Mouse (Mus musculus) forebrain, embryonic 11.5 days (tissue): Measurements from ENCODE around the gene Serpina5. TPM values are rescaled to one million over a fixed set of nuclear protein-coding genes. Genes with fewer than 3 reads are reported as not detected.
"Not testable (repeated sequence)": the region's sequence is repeated elsewhere in the genome, so short reads cannot be mapped to it uniquely, and the experiment has no call there.

Source experiments
- ATAC-seq: fragments of 200-750 bp; cut with Nextera tagmentation; replicated peaks from 2 replicates; pipeline ENCODE4 v1.8.0; 2017; ENCODE audit warnings: moderate TSS enrichment; ENCODE audit not compliant: low FRiP score
- DNase-seq: peaks from one replicate; pipeline ENCODE4 v3.0.0-alpha.2; 2017; ENCODE audit warnings: low spot score
- H3K27ac ChIP-seq: fragments of 300-500 bp; sonication (generic); 2 replicates; pipeline ENCODE4 v1.5.1; 2014; ENCODE audit warnings: low read depth, low read length
- H3K27me3 ChIP-seq: fragments of 300-500 bp; sonication (generic); 2 replicates; pipeline ENCODE4 v1.6.1; 2014; ENCODE audit warnings: mild to moderate bottlenecking, low read length, mixed read lengths; ENCODE audit not compliant: control insufficient read depth, insufficient read depth
- H3K36me3 ChIP-seq: fragments of 300-500 bp; sonication (generic); 2 replicates; pipeline ENCODE4 v1.6.1; 2014; ENCODE audit warnings: mild to moderate bottlenecking, low read length, moderate library complexity, mixed read lengths; ENCODE audit not compliant: control insufficient read depth, insufficient read depth
- H3K4me1 ChIP-seq: fragments of 300-500 bp; sonication (generic); replicated peaks from 2 replicates; pipeline ENCODE4 v1.6.1; 2014; ENCODE audit warnings: low read length, mixed read lengths; ENCODE audit not compliant: control insufficient read depth, insufficient read depth
- H3K4me2 ChIP-seq: fragments of 300-500 bp; sonication (generic); 2 replicates; pipeline ENCODE4 v1.6.1; 2014; ENCODE audit warnings: low read depth, mild to moderate bottlenecking, low read length, moderate library complexity, mixed read lengths; ENCODE audit not compliant: severe bottlenecking
- H3K4me3 ChIP-seq: fragments of 300-500 bp; sonication (generic); 2 replicates; pipeline ENCODE4 v1.5.1; 2014; ENCODE audit warnings: low read depth, low read length
- H3K9ac ChIP-seq: fragments of 300-500 bp; sonication (generic); 2 replicates; pipeline ENCODE4 v1.6.1; 2014; ENCODE audit warnings: low read length
- H3K9me3 ChIP-seq: fragments of 300-500 bp; sonication (generic); 2 replicates; pipeline ENCODE4 v1.6.1; 2016; ENCODE audit warnings: low read length, mixed read lengths; ENCODE audit not compliant: control insufficient read depth
- WGBS: fragments of 180-500 bp; shearing (Covaris S2); extraction: QIAGEN DNeasy Blood & Tissue Kit; methylation state at CpG from one replicate; pipeline ENCODE4 v1.1.7; 2014; 5-methylcytosine and 5-hydroxymethylcytosine counted together
- polyA plus RNA-seq: library from polyadenylated mRNA; unstranded; fragments of >200 nt; fragmentation: Nextera tagmentation; extraction: Ambion mirVana; gene quantifications from 2 replicates; pipeline ENCODE4 v1.2.1, GENCODE M21; 2014

Gene Serpina5
- polyA plus RNA-seq, 1 experiment from 2014 or later, result not detected

GRCm38 (mm10) chr12:104108507-104108906 is 7.6 kb downstream of the Serpina5 start:
- ATAC-seq (no peak), DNase-seq (no peak)
- Histone ChIP-seq H3K27me3 (no peaks in the 10 kb centered on the region), H3K36me3 (no peaks in the 10 kb centered on the region), H3K4me2 (no peak overlapping the region), H3K9ac (no peak overlapping the region), H3K4me1 (no peaks in the 10 kb centered on the region), H3K4me3 (no peak overlapping the region), H3K27ac (no peak overlapping the region), H3K9me3 (no peaks in the 10 kb centered on the region)
- 91% methylated on average over 2 of the region's 2 CpGs for WGBS

DNA sequence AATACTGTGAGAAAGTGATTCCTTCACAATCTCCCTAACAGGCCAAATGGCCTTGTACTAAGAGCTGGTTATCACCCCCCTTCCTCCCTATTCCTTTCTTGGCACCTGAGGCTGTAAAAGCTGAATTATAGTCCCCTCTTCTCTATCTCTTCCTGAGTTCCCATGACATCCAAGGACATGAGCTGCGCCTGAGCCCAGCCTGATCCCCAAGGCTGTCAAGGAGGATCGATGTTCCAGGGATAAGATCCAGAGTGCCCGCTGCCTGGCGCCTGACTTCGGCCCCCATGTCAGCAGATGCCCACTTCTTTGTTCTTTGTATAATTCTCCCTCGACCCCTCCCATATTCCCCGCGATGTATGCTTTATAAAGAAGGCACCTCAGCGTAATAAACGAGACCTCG is 11.4 kb downstream of the Serpina5 start, which contains the start of gene Serpina3a:
Gene Serpina3a, plus strand, starts transcription at position 392 of the 400 bp plus-strand sequence.
- H3K4me2 ChIP-seq, H3K4me1 ChIP-seq, ATAC-seq, DNase-seq, H3K36me3 ChIP-seq, H3K9me3 ChIP-seq, H3K27ac ChIP-seq, H3K4me3 ChIP-seq, H3K27me3 ChIP-seq, H3K9ac ChIP-seq: not testable (repeated sequence)
- 89% methylated on average over 10 of the region's 11 CpGs for WGBS

DNA sequence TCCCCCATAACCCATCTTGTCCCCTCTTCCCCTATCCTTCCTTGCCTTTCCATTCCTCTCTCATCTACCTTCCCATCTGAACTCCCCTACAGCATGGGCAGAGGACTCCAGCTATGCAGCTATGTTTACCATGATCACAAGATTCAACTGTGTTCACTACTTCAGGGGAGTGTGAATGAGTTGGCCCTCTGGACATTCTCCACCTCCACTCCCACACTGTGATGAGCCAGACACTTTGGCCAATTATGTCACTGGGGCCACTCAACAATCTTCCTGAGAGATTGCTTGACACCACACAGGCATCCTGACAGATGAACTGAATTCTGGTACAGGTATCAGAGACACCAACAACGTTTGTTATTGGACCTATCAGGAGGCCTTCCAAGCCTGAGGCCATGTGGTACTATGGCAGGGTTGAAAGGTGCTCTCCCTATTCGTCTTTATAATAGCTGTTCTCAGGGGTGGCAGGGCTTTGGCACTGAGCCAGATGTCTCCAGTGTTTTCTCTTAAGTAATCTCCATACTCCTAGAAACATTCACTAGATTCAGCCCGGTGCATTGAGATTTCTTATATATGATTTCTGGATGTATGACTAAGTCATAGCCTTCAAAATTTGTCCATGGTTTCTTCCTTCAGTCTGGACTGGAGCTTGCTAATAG is 14.1 kb downstream of the Serpina5 start:
- DNase-seq (no peak), ATAC-seq (no peak)
- Histone ChIP-seq H3K9ac (no peak overlapping the region), H3K27me3 (no peaks in the 10 kb centered on the region), H3K4me3 (no peak overlapping the region), H3K36me3 (no peaks in the 10 kb centered on the region), H3K27ac (no peak overlapping the region), H3K4me1 (no peaks in the 10 kb centered on the region), H3K4me2 (no peak overlapping the region), H3K9me3 (no peaks in the 10 kb centered on the region)
- WGBS, result 69% methylated on average over 3 of the region's 3 CpGs

DNA sequence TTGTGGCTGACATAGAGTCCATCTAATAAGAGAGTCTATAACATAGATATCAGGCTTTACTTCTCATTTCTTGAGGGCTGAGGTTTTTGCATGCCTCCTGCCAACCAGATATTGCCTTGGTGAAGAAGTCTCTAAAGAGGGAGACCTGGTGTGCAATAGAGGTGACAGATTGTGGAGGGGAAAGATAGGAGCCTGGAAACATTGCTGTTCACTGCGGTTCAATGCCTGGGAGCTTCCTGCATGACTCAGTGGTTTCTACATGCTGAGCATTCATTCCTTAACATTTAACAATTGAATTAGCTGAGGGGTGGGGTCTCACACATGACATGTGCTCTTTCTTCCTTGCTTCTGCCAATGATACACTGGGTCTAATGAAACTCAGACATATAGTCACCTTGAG is 22.2 kb downstream of the Serpina5 start:
- no peak for ATAC-seq
- WGBS, result 84% methylated on average over 1 of the region's 1 CpGs

DNA sequence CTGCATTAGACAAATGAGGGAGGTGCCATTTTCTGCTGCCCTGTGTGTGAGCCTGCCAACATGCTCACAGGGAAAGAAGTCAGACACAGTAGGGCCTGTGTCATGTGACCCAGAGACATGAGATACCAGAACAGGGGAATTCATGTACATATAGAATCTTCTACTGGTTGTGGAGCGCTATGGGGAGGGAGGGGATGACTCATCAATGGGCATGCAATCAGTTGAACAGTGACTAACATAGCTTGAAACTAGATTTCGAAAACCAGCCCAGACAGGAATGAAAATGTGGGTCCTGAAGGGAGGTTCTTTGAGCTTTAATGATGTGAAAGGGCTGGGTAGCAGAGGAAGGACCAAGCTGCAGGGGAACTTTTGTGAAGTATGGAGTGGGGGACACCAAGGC is 23.1 kb downstream of the Serpina5 start:
- no peaks in the 10 kb centered on the region for H3K9me3 ChIP-seq

More for the DNA sequence above, 22.2 kb downstream of the Serpina5 start:
- Histone ChIP-seq H3K4me3 (no peak overlapping the region), H3K36me3 (no peaks in the 10 kb centered on the region), H3K27ac (no peak overlapping the region), H3K27me3 (no peaks in the 10 kb centered on the region), H3K4me1 (no peaks in the 10 kb centered on the region), H3K9me3 (no peaks in the 10 kb centered on the region), H3K9ac (no peak overlapping the region), H3K4me2 (no peak overlapping the region)
- no peak for DNase-seq

DNA sequence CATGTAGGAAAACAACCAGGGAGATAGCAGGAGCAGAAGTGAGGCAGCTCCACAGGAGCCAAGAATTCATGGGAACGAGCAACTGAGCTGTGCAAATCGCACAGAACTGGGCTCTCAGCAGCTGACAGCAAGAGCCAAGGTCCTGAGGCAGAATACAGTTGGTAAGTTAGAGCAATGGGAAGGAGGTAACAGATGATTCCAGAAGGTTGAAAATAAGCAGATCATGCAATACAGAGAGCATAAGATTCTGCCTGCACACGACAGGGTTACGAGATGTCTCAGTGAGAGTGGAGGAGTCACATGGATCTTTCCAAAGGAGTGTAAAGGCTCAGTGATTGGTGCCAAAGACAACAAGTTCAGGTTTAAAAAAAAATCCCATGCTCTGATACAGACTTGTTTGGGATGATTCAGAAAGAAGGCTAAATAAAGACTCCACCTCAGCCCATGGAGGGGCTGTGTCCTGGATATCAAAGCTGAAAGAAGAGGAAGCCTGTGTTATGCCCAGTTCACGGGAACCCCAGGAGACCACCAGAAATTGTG is 24.2 kb downstream of the Serpina5 start:
- no peaks in the 10 kb centered on the region for H3K27me3 ChIP-seq
- no peak overlapping the region for H3K27ac ChIP-seq
- H3K9ac ChIP-seq, result no peak overlapping the region
- H3K4me1 ChIP-seq, result no peaks in the 10 kb centered on the region
- ATAC-seq (no peak), DNase-seq (no peak)
- no peaks in the 10 kb centered on the region for H3K36me3 ChIP-seq
- H3K9me3 ChIP-seq, result no peaks in the 10 kb centered on the region
- H3K4me2 ChIP-seq, result no peak overlapping the region
- WGBS, result 91% methylated on average over 5 of the region's 5 CpGs
- H3K4me3 ChIP-seq, result no peak overlapping the region

More for the DNA sequence above, 23.1 kb downstream of the Serpina5 start:
- H3K4me1 ChIP-seq, result no peaks in the 10 kb centered on the region
- H3K4me2 ChIP-seq, result no peak overlapping the region
- H3K4me3 ChIP-seq, result no peak overlapping the region
- H3K9ac ChIP-seq, result no peak overlapping the region
- WGBS, result 88% methylated on average over 2 of the region's 2 CpGs
- DNase-seq (no peak), ATAC-seq (no peak)
- H3K36me3 ChIP-seq, result no peaks in the 10 kb centered on the region
- H3K27ac ChIP-seq, result no peak overlapping the region
- no peaks in the 10 kb centered on the region for H3K27me3 ChIP-seq

DNA sequence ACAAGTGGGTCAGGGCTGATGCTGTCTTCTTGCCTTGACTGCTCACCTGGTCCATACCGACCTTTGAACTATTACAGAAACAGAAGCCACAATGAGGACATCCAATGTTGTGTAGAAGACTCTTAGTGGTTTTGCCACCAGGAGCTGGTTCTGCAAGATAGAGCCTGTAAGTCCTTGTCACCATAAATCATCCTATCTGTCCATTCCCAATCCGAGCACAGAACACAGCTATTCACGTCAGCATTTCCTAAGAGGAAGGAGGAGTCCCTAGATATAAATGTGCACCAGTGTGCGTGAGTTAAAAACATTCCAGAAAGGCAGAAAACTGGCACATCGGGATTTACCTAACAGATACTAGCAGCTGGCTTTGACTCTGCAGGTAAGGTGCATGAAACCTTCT is 26.8 kb downstream of the Serpina5 start, which contains the start of gene Serpina3b:
Gene Serpina3b, plus strand, starts transcription at position 301 of the 400 bp plus-strand sequence.
- Histone ChIP-seq H3K4me1 (no peaks in the 10 kb centered on the region), H3K27me3 (no peaks in the 10 kb centered on the region), H3K4me3 (no peak within 1 kb of the TSS), H3K36me3 (no peaks in the 10 kb centered on the region), H3K27ac (no peak within 1 kb of the TSS), H3K4me2 (no peak within 1 kb of the TSS), H3K9me3 (no peaks in the 10 kb centered on the region), H3K9ac (no peak within 1 kb of the TSS)
- ATAC-seq, result no peak
- DNase-seq, result no peak
- WGBS, result 87% methylated on average over 5 of the region's 5 CpGs

- ATAC-seq, result no peak
Measured at GRCm38 (mm10) chr12:104131041-104131440, 30.1 kb downstream of the Serpina5 start.

GRCm38 (mm10) chr12:104138216-104138615 is 37.3 kb downstream of the Serpina5 start:
- no peak overlapping the region for H3K4me2 ChIP-seq
- H3K9me3 ChIP-seq, result no peaks in the 10 kb centered on the region
- H3K4me3 ChIP-seq, result no peak overlapping the region
- no peak overlapping the region for H3K27ac ChIP-seq
- H3K4me1 ChIP-seq, result no peaks in the 10 kb centered on the region
- H3K36me3 ChIP-seq, result no peaks in the 10 kb centered on the region
- 89% methylated on average over 2 of the region's 2 CpGs for WGBS
- ATAC-seq, result no peak
- no peak for DNase-seq
- H3K9ac ChIP-seq, result no peak overlapping the region
- H3K27me3 ChIP-seq, result no peaks in the 10 kb centered on the region

More at GRCm38 (mm10) chr12:104131041-104131440, 30.1 kb downstream of the Serpina5 start:
- H3K9ac ChIP-seq, result no peak overlapping the region
- no peaks in the 10 kb centered on the region for H3K36me3 ChIP-seq
- H3K9me3 ChIP-seq, result no peaks in the 10 kb centered on the region
- H3K4me2 ChIP-seq, result no peak overlapping the region
- no peak for DNase-seq
- H3K27me3 ChIP-seq, result no peaks in the 10 kb centered on the region
- no peak overlapping the region for H3K4me3 ChIP-seq
- no peak overlapping the region for H3K27ac ChIP-seq
- H3K4me1 ChIP-seq, result no peaks in the 10 kb centered on the region
